Mouse (Mus musculus) lung, adult 2 months (tissue): ENCODE data around the gene Nelfe.

Source experiments
- CTCF ChIP-seq: fragments of 200-500 bp; IDR thresholded peaks from 2 replicates; pipeline ENCODE4 v1.5.1; 2011; ENCODE audit warnings: mild to moderate bottlenecking, low read length, control low read depth; ENCODE audit not compliant: insufficient read depth
- POLR2A ChIP-seq: fragments of 200-500 bp; IDR thresholded peaks from 2 replicates; pipeline ENCODE4 v1.6.1; 2011; ENCODE audit warnings: low read depth, mild to moderate bottlenecking, control low read depth, low read length, borderline replicate concordance; ENCODE audit errors: extremely low read depth

DNA sequence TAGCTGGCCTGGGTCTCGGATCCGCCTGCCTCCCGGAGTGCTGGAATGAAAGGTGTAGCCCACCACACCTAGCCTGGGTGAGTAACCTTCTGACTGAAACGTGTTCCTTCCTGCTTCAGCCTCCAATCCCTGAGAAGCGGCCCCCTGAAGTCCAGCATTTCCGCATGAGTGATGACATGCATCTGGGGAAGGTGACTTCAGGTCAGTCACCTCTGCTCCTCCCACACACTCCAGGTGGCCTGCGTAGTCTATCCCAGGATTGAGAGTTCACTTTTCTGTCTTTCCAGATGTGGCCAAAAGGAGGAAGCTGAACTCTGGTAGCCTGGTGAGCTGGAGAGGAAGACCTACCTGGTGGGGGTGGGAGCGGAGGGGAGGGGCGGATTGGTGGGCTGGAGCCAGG is 52.7 kb downstream of the Nelfe start:
- TF ChIP-seq POLR2A, result no peak
- no peak for TF ChIP-seq CTCF
